Mouse (Mus musculus): ENCODE results near the gene Arf6.

- TF ChIP-seq POLR2A (IDR thresholded peaks at IDR 0.05; ENCODE audit: insufficient read depth, low read length) (no peak), CTCF (IDR thresholded peaks at IDR 0.05; ENCODE audit: low read depth, low read length) (no peak)
Measured at GRCm38 (mm10) chr12:69420716-69421115, 48.8 kb downstream of the Arf6 start.

Data from ES-Bruce4 (cell line).